Mouse (Mus musculus) C2C12 (cell line): ENCODE measurements at regions not wholly inside any gene's neighbourhood (a gene's known extent, or its start where the extent isn't known, plus 50 kb on each side); places are given as distances from the start of the nearest gene placed in this dataset.

Experiments
- CTCF ChIP-seq: IDR thresholded peaks from one replicate; pipeline ENCODE4 v1.5.1; 2011; ENCODE audit not compliant: control insufficient read depth, insufficient read depth, insufficient read length
- MYOG ChIP-seq: IDR thresholded peaks from one replicate; pipeline ENCODE4 v1.6.1; 2011; ENCODE audit not compliant: control insufficient read depth, insufficient read length; ENCODE audit errors: extremely low read depth

GRCm38 (mm10) chr13:71375909-71376606 is 534.4 kb upstream of the Adamts16 start:
- TF ChIP-seq CTCF (no peak), MYOG (no peak)
